Mouse (Mus musculus): ENCODE results near the gene Plekhh1.

DNA sequence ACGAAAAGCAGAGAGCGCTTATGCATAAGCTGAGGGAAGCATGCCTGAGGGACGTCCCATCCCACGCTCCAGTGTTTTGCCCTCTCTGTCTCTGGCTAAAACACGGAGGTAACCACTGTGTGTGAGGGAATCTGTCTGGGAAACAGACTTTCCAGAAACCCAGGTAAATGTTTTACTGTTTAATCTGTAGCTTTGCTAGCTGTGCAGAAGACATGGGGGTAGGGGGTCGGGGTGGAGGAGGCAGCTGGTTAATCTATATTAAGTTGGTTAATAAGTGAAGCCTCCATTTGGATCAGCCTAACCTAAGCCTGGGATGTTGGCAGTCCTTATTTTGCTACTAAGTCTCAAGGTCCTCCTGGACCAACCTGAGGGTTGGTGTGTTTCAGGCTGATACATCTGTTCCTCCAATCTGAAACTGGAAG is 40.2 kb downstream of the Plekhh1 start:
- TF ChIP-seq CTCF (IDR thresholded peaks at IDR 0.05; ENCODE audit: borderline replicate concordance, insufficient read depth, low read length): no peak
- no peak for TF ChIP-seq POLR2A (IDR thresholded peaks at IDR 0.05; ENCODE audit: low read depth, low read length)

Data from embryonic fibroblast, embryonic 13.5 days (primary cell).